Mouse (Mus musculus) thymus, postnatal 10 days (tissue): ENCODE results near the gene Zbtb3.
A peak's percentile ranks its signal among the peaks of the same experiment; 100 is the strongest.

Source experiments
- DNase-seq, 2 experiments: peaks; one replicate each; pipeline ENCODE4 v3.0.0; 2021; ENCODE audit warnings: low spot score in 2 of 2

The Zbtb3 gene

DNA sequence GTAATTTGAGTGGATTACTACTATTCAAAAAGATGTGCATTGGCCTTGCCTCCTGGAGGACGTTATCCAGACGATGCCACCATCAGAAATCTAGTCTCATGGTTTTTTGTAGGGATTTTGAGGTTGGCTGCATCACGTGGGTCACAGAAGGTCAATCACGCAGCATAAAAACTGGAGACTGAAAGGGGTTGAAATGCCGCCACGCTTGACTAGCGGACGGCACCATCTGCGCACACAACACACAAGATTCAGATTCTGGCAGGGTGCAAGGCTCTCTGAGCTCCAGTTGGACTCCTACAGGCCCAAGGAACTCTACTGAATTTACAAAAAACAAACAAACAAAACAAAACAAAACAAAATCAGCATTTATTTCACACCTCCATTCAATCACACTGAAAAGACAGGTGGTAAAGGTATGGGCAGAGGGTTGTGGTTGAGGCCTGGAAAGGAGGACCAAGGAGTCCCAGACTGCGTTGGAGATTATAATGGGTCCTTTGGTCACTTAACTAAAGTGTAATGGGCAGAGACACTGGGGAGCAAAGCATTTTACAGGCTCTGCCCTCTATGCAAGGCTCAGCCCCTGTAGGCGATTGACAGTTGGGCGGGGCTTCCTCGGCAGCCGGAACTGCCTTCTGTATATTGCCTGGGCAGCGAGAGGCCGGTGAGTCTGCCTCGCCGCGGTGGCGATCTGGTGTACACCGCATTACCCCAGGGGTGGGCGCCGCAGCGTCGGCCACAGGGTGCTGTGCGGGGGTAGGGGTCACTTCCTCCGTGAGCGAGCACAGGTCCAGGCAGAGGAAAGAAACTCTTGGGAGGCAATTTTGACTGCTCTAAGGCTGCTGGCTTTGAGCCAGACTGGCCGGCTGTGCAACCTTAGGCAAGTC, 37.8 kb downstream of the Zbtb3 start:
- peak; percentile 22 to 40 for DNase-seq

DNA sequence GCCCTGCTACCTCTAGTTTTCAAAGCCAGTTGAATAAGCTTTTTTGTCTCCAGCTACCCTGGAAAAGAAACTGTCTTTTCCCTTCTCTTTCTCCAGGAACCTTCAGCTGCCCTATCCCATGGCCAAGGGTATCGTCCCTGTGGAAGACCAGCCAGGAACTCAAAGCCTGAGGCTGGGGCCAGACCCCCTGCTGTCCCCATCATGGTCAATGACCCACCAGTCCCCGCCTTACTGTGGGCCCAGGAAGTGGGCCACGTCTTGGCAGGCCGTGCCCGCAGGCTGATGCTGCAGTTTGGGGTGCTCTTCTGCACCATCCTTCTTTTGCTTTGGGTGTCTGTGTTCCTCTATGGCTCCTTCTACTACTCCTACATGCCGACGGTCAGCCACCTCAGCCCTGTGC, 38.7 kb downstream of the Zbtb3 start:
- no peak for DNase-seq

DNA sequence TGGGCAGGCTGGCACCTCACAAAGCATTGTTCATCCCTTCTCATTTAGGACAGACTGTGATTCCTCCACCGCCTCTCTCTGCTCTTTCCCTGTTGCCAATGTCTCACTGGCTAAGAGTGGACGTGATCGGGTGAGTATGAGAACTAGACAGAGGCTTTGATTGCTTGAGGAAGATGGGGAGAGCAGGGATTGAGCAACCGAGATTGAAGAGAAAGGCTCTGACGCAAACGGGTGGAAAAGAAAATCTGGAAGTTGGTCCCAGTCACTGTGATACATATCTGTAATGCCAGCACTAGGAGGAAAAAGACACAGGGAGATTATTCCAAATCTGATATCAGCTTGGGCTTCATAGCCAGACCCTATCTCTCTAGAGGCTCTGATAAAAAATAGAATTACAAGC, 40.6 kb downstream of the Zbtb3 start:
- DNase-seq: no peak

DNA sequence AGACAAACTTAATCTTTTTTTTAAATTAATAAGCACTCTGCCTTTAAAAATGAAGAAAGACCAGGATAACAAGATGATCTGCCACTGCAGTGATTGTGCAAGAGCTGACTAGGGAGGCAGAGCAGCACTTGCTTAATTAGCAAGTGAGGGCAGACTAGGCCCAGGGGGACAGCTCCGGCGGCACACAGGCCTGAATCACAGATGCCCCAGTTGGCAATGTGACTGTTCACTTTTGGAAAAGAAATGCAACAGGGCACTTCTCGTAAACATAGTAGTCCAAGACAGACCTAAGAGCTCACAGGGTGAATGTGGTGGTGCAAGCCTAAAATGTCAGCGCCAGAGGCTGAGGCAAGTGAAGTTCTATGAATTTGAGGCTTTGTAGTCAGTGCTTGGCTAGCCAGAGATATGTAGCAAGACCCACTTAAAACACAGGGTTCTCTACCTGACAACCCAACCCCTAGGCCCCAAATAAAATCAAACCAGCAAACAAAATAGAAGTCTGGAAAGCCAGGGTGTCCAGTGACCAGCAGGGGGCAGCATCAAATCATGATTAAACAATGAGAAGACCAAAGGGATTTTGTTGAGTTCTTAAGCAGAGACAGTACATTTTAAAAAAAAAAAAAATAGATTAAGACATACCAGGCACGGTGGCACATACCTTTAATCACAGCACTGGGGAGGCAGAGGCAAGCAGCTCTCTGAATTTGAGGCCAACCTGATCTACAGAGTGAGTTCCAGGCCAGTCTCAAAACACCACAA, 42.2 kb downstream of the Zbtb3 start:
- DNase-seq: peak; percentile 53 to 87

DNA sequence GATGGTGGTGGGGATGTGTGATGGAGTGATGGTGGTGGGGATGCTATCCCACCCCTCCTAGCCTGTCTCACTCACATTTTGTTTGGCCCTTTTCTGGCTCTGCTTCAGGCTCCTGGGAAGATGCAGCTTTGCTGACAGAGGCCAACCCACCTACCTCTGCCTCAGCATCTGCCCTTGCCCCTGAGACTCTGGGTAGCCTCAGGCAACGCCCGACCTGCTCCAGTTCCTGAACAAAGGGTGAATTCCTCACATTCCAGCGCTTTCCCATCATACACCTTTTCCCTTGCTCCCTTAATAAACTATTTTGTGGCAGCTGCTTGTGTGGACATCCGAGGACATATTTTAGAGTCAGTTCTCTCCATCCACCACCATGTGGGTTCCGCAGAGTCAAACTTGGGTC, 46.0 kb downstream of the Zbtb3 start:
- DNase-seq: no peak

DNA sequence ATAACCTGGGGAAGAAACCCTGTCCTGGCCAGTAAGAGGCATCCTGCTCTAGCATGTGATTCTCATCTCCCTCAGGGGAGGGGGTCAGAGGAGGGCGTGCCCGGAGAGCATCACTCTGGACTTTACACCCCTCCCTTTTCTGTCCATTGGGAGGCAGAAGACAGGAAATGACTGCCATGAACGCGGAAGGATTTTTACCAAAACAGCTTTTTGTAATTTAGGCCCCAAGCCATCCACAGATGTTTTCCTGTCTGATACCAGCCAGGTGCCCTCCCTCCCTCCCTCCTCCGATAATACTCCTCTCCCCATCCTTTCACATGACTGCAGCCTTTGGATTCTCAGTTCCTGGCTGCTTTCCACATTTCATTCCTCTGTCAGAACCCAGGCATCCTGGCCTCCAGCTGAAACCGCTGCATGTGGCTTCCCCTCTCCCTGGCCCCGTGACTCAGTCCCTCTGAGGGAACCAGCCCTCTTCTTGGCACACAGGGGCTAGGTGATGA, 48.1 kb downstream of the Zbtb3 start, which contains the start of gene Lrrn4cl:
Gene Lrrn4cl (plus strand): TSS at position 367 of the 500 bp plus-strand sequence.
- no peak for DNase-seq

DNA sequence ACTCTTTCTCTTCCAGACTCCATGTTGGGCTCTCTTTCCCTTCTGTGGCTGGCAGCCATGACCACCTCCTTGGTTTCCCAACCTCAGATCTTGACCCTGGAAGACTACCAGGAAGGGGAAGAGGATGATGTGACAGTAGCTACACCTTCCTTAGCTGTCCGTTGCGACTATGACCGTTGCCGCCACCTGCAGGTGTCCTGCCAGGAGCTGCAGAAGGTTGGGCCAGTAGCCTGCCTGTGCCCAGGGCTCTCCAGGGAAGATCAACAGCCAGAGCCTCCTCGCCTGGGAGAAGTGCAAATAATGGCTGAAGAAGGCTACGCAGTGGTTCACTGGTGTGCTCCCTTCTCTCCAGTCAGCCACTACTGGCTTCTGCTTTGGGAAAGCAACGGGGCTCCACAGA, 49.3 kb downstream of the Zbtb3 start:
- DNase-seq: no peak

DNA sequence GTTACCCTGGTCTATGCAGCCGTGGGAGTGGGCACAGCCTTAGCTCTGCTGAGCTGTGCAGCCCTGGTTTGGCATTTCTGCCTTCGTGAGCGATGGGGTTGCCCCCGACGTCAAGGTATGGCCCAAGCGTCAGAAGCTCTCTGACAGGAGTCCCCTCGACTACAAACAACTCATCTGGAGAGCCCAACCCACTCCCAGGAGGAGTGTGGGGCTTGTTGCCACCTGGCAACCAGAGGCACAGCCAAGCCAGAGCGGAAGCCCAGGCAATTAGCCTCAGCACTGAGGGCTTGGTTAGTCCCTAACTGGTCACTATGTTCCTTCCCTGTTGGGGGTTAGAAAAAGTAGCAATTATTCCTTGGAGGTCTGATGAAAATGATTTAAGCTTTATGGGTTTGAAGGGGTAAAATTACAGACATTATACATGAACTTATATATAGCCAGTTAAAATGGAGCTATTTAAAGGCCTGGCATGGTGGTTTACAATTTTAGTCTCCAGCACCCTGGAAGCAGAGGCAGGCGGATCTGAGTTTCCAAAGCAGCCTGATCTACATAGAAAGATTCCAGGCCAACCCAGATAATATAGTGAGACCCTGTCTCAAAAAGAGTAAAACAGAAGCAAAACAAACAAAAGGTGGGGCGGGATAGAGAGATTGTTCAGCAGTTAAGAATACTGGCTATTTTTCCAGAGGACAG, 50.0 kb downstream of the Zbtb3 start:
- no peak for DNase-seq

DNA sequence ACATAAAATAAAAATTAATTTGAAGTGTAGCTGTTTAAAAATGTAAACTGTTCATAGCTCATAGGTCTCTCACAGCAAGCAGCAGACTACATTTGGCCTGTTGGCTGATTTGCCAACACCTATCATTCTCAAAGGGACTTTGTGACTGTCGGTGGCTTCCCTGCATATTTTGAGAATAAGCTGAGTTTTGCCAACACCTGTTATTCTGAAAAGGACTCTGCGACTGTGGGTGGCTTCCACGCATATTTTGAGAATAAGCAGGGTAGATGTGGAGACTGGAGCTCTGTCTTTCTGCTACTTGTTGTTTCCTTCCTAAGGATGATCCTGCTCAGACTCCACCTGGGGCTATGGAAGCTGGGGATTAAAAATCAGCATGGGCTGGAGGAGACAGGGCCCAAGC, 50.8 kb downstream of the Zbtb3 start:
- DNase-seq: no peak
